Mouse (Mus musculus) adrenal gland, postnatal 25 days (tissue): ENCODE data around the gene Cep57. TPM values are rescaled to one million over a fixed set of nuclear protein-coding genes. Genes with fewer than 3 reads are reported as not detected.

Experiments
- DNase-seq: peaks from one replicate; pipeline ENCODE4 v3.0.0; 2021; ENCODE audit warnings: mixed read lengths
- long read RNA-seq: library from polyadenylated mRNA; stranded (forward); transcript quantifications from one replicate; pipeline ENCODE4 v2.0.0, GENCODE M21; 2021
- total RNA-seq: library from RNA; stranded (reverse); gene quantifications from 2 replicates; pipeline ENCODE4 v1.2.3, GENCODE M21; 2021

Cep57 gene
- total RNA-seq, result 20.1 and 25.2 TPM in 2 replicates
- long read RNA-seq, transcript Cep57-201 (11 exons, 2,523 nt), result major isoform, 12 of 17 reads
- long read RNA-seq, partial matches to known transcripts, result 2 of 17 reads
- long read RNA-seq, other reads (novel, unspliced or antisense), result 1 of 17 reads

DNA sequence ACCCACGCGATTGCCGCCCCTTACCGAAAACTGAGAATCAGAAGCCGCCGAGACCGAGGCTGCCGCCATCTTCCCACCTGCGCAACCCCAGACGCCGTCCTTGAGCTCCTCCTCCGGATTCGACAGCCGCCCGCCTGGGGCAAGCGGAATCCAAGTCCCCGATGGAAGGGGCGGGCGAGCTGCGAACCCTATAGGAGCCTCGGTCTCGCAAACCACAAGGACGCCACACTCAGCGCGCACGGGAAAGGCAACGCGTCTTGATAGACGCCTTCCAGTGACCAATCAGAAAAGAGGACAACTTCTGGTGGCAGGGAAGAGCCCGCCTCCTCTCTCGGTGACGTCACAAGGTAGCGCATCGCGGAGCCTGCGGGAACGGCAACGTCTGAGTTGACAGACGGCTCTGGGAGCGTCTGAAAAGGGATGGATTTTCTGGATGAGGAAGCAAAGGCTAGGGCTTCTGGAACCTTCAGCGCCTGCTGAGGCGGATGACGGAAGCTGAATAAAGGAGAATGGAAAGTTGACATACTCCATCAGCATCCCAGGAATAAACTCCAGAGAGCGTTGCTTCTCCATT is at the start of gene Cep57:
Gene Cep57 (minus strand): TSS at position 276 of the 574 bp plus-strand sequence.
- DNase-seq, result peak; percentile 85

DNA sequence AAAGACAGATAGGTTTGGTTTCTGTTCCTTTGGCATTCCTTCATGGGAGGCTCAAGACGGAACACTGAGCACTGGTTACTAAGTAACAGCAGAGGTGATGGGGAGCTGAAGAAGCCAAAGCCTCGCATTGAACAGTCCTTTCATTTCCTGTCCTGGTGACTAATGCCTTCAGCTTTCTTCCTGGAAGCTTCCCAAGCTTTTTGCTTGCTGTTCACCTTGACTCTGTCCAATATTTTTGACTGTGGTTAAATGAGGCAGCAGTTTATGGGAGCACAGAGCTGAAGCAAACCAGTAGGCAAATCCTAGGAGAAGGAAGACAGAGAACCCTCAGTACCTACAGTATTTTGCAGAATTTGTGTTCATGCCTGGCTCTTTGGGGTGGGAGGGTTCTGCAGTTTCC is 48.4 kb upstream of the Cep57 start:
- no peak for DNase-seq

GRCm38 (mm10) chr9:13874359-13874758 is 47.5 kb upstream of the Cep57 start:
- DNase-seq, result no peak

DNA sequence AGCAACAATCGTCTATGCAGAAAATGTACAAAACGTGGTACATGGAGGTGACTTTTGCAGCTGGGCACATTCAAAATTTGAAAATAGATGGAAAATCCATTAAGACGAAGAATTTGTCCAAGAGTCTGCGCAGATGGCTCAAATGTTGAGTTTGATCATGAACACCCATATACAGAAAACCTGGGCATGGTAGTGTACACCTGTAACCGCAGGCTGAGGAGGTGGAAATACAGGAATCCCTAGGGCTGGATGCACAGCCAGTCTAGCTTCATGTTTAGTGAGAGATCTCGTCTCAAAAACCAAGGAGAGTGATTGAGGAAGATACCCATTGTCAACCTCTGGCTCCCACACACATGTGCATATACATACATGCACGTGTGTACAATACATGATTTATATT is 44.7 kb upstream of the Cep57 start:
- no peak for DNase-seq

DNA sequence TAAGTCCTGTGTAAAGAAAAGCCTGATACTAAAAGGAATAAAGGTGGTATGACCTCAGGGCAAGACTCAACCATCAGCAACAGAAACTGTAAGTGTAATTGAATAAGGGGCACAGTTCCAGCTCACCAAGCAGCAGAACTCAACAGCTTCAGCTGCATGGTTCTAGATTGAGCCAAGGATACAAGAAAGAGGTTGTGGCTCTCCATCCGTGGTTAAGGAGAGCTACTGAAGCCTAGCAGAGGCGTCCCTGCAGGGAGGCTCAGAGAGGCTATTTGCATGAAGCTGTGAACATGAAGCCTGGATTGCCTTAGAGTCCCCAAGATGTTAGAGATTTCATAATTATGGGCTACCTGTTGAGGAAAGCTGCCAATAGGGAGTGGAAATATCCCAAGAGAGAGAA is 40.7 kb upstream of the Cep57 start:
- no peak for DNase-seq

DNA sequence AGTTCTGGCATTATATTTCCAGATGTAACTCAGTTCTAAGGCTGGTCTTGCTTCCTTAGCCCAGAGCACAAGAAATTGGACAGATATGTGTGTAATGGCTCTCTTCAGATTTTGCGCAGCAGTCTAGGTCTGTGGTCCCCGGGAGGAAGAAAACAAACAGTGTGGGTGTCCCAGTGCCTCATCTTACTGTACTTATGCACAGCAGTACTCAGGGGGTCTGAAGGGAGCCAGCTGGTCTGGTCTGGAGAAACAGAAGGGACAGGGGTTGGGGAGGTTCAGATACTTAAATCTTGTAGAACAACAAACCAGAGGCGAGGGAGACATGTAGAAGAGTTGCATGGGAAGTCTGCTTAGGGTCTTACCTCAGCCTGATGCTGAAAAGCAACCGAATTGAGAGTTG is 29.9 kb upstream of the Cep57 start:
- no peak for DNase-seq

- no peak for DNase-seq
These were observed 29.3 kb upstream of the Cep57 start for GRCm38 (mm10) chr9:13856247-13856646.

DNA sequence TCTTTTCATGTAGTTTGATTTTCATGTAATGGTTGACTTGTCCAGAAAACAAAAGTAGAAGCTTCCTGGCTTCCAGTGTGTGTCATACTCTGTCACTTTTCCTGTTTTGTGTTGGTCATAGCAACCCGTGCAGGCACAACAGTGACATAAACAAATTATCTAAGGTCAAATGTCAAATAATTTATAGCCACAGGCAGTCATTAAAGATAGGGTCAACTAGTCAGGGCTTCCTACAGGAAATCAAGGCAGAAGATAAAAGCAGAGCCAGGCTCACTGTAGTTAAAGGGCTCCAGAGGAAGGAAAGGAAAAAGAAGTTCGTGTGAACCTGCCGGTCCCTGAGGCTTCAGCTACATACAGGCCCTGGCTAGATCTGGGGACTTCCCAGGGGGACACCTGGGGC is 27.0 kb upstream of the Cep57 start:
- no peak for DNase-seq

- no peak for DNase-seq
These were observed 21.9 kb upstream of the Cep57 start for GRCm38 (mm10) chr9:13848481-13849480.

DNA sequence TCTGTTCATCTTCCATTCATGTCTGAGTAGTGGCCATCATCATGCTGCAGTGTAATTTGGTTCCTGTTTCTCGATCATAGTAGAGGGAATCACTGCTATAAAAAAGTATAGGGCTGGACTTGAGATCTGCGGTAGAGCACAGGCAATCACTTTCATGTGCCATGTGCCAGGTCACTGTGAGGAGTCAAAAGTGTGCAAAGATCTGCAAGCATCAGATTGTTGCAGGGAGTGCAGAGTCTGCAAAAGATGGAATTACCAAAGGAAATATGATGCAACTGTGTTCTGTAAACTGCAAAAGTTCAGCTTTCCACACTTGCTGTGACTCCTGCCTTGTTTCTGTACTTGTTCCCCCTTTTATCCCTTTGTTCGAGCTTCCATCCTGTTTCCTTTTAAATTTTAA is 20.7 kb upstream of the Cep57 start:
- no peak for DNase-seq

GRCm38 (mm10) chr9:13836726-13837125 is 9.8 kb upstream of the Cep57 start:
- DNase-seq, result no peak

- no peak for DNase-seq
These were observed 8.3 kb upstream of the Cep57 start for GRCm38 (mm10) chr9:13835256-13835655.

- DNase-seq, result no peak
These were observed 1.2 kb upstream of the Cep57 start for GRCm38 (mm10) chr9:13828087-13828441.

GRCm38 (mm10) chr9:13827406-13828086 is 639 bp upstream of the Cep57 start, which contains the start of gene Fam76b:
Gene Fam76b (plus strand): TSS chr9:13827716.
- DNase-seq, result peak; percentile 97

DNA sequence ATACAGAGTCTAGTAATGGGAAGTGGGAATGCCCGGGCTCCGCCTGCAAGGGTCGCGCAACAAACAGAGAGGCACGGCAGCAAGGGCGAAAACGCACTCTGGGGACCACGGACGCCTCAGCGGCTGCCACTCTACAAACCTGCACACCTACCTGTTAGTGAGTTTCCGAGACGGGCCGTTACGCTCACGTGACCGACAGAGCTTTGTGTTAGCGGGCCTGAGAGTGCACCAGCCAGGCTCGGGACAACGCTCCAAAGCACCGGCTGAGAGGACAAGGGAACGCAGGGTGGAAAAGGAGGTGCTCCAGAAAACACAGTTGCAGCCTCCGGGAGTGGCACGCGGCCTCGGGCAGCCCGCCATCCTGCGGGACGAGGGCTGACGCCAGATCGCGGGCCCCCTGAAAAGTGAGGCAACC is 509 bp downstream of the Cep57 start:
- DNase-seq, result peak; percentile 61

DNA sequence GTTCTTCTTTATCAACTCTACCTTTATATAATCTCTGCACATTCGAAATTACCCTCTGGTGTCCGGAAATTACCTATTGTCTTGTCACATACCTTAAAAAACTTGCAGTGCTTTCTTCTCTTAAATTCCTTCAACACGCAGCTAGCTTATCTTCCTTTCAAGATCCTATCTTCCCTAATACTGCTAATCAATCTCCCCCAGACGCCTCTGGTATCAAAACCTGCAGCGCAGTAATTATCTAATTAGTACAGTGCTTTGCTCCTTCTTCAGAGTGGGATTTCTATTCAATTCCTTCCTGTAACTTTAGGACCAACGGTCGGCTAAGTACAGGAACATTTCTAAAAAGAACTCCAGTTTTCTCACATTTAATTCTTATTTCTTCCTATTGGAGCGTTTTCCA is 1.0 kb downstream of the Cep57 start:
- no peak for DNase-seq

- no peak for DNase-seq
These were observed 6.1 kb downstream of the Cep57 start for GRCm38 (mm10) chr9:13820774-13821173.

DNA sequence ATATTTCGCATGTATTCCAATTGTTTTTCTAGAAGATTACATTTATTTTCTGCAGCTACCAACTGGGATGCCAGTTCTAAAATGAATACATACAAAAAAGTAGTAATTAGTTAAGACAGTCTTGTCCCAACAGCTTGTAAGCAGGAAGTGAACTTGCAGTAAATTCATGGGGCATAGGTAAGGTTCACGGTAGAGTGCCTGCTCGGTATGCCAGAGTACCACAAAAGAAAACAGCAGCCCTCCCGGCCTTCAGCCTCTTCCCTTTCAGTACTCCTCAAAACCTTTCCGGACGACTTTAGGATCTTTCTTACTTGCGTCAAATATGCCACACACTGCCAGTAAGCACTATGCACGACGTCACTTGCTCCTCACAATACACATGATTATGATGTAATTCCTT is 8.5 kb downstream of the Cep57 start:
- DNase-seq, result no peak

DNA sequence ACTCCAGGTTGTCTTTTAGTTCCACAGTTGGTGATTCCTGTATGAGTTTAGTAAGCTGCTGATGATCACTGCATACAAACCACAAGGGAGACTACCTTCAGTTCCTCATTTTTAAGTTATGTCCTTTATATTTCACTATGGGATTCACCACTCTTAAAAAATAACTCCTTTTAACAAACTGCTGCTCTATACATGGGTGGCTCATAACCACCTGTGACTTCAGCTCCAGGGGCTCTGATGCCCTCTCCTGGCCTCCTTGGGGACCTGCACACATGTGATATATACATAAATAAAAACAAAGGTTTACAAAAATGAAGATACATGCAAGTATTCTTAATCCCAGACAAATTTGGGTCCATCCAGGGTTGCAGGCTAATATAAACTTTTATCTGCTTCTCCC is 17.0 kb downstream of the Cep57 start:
- DNase-seq, result no peak

GRCm38 (mm10) chr9:13807657-13808056 is 19.2 kb downstream of the Cep57 start:
- no peak for DNase-seq

- DNase-seq, result no peak
These were observed 20.1 kb downstream of the Cep57 start for GRCm38 (mm10) chr9:13806854-13807253.

GRCm38 (mm10) chr9:13804480-13804879 is 22.4 kb downstream of the Cep57 start:
- no peak for DNase-seq

GRCm38 (mm10) chr9:13794756-13795155 is 32.2 kb downstream of the Cep57 start:
- DNase-seq, result no peak
